Mouse (Mus musculus) heart, postnatal 36 days (tissue): ENCODE measurements around the gene Nipal4. TPM values are rescaled to one million over a fixed set of nuclear protein-coding genes. Genes with fewer than 3 reads are reported as not detected.

Source experiments
- DNase-seq, 2 experiments: peaks; one replicate each; pipeline ENCODE4 v3.0.0; 2021 to 2022
- intact Hi-C: fragments of 180-260 bp; cut with DNase I; formaldehyde crosslinking; loops from one replicate; pipeline ENCODE4 v1.15.1; 2025
- microRNA-seq, 2 experiments: library from miRNA; unstranded; fragments of <30 nt; microRNA quantifications; one replicate each; pipeline ENCODE4 v1.2.0; 2021; ENCODE audit warnings: borderline number of aligned reads in 2 of 2
- total RNA-seq, 2 experiments: library from RNA; stranded (reverse); gene quantifications; 2 replicates each; pipeline ENCODE4 v1.2.3; 2021

Gene Nipal4
- total RNA-seq, 2 experiments from 2014 or later, result 0.08 to 0.11 TPM

GRCm38 (mm10) chr11:46119624-46120023 lies 46.7 kb downstream of the Nipal4 start:
- intact Hi-C loops, result no loop called here

GRCm38 (mm10) chr11:46116510-46116909 lies 49.8 kb downstream of the Nipal4 start:
- no peak for DNase-seq
- intact Hi-C loops, result no loop called here

More at GRCm38 (mm10) chr11:46119624-46120023, 46.7 kb downstream of the Nipal4 start:
- DNase-seq, result no peak

GRCm38 (mm10) chr11:46115411-46116173 lies 50.7 kb downstream of the Nipal4 start:
- intact Hi-C loops, result no loop called here
- DNase-seq, result no peak

GRCm38 (mm10) chr11:46115011-46115410 lies 51.3 kb downstream of the Nipal4 start:
- intact Hi-C loops, result no loop called here
- no peak for DNase-seq

- no peak for DNase-seq
- intact Hi-C loops, result no loop called here
Observed at GRCm38 (mm10) chr11:46114221-46114620, 52.1 kb downstream of the Nipal4 start.

GRCm38 (mm10) chr11:46113211-46113610 lies 53.1 kb downstream of the Nipal4 start:
- DNase-seq, result no peak
- intact Hi-C loops, result loop anchor here (2.0 kb wide), 1 partner anchor 50 kb away; no protein-coding TSS in a partner anchor

- peak in 1 of 2 experiments; percentile 44 for DNase-seq
- intact Hi-C loops, result no loop called here
Observed at GRCm38 (mm10) chr11:46110945-46111287, 55.4 kb downstream of the Nipal4 start.

- DNase-seq, result peak in 1 of 2 experiments; percentile 44
- intact Hi-C loops, result no loop called here
Observed at GRCm38 (mm10) chr11:46110156-46110944, 56.0 kb downstream of the Nipal4 start.

GRCm38 (mm10) chr11:46109206-46109605 lies 57.1 kb downstream of the Nipal4 start:
- intact Hi-C loops, result no loop called here
- DNase-seq, result no peak

- DNase-seq, result no peak
- intact Hi-C loops, result no loop called here
Observed at GRCm38 (mm10) chr11:46107046-46107445, 59.3 kb downstream of the Nipal4 start.

GRCm38 (mm10) chr11:46102107-46102506 lies 64.2 kb downstream of the Nipal4 start:
- intact Hi-C loops, result no loop called here
- DNase-seq, result peak in 1 of 2 experiments; percentile 49

Small RNAs within 50 kb of the gene (microRNA-seq; reads per million reads assigned to microRNA genes)
- gene Mir7239 (0 reads per million in 2 experiments), gene Mir8100 (0 to 0.72 reads per million in 2 experiments)

Other genes with a start within 250 kb of the Nipal4 start
- 1 to 10 TPM; 3.8 to 4.0 TPM for gene Lsm11, start 221.6 kb downstream of the Nipal4 start, total RNA-seq
- 1 to 10 TPM; 5.4 TPM for gene Thg1l, start 211.0 kb downstream of the Nipal4 start, total RNA-seq
- under 1 TPM; 0.14 to 0.17 TPM for gene Sox30, start 186.2 kb downstream of the Nipal4 start, total RNA-seq
- gene Gm12166, start 114.2 kb downstream of the Nipal4 start, total RNA-seq, result 1 to 10 TPM; 1.3 to 1.9 TPM
- gene Adam19, start 110.5 kb downstream of the Nipal4 start, total RNA-seq, result 10 to 100 TPM; 21.2 to 49.2 TPM
- gene Fndc9, start 69.0 kb upstream of the Nipal4 start, total RNA-seq, result not detected
- gene Cyfip2, start 146.4 kb upstream of the Nipal4 start, total RNA-seq, result 10 to 100 TPM; 61.9 to 65.1 TPM
- gene Itk, start 223.0 kb upstream of the Nipal4 start, total RNA-seq, result under 1 TPM; 0.16 to 0.31 TPM
- not detected for gene Fam71b, start 230.1 kb upstream of the Nipal4 start, total RNA-seq